In the genomic region with DNA sequence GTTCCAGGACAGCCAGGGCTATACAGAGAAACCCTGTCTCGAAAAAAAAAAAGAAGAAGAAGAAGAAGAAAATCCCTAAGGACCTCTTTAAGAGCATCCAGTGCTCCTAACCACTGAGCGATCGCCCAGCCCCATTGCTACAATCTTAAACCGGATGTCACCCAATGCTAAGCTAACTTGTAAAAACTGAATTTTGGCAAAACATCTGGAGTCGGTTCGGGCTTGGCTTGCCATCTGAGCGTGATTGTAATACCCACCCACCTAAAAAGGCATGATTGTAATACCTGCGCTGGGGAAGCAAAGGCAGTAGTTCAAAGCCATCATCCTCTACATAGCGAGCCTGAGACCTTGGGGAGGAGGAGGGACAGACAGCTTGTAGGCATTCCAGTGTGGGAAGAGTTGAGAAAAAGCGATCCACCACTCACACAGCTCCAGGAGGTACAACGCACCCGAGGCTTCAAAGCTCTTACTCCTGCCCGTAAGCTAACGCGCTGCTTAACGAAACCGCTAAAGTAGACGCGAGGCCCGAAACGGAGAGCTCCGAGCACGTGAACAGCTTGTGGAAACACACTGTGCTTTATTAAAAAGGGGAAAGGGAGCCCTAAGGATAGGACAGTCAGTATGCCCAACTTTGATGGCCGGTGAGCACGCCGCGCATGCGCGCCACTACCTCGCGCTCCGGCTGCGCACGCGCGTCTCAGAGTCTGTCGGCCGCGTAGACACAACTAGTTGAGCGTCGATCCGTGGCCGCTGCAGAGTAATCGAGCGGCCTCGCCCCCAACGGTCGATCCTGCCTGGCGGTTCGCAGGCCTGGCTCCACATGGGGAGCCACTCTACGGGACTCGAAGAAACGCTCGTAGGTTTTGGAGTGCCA, we compare ENCODE assay signal across 8 mouse cellular contexts. TPM values are rescaled to one million over a fixed set of nuclear protein-coding genes. Genes with fewer than 3 reads are reported as not detected.
DNase-seq lines count a peak whose midpoint lies in the region; ATAC-seq and TF ChIP-seq lines count a peak whose summit lies in the region.

TSS of gene Pomt1 (plus strand) at position 705 of the 874 bp plus-strand sequence.

- peak within 1 kb of the TSS; percentile 86 for H3K27ac ChIP-seq in heart, embryonic 12.5 days (ENCODE audit: poor library complexity, severe bottlenecking)
- H3K27ac ChIP-seq in kidney, postnatal 0 days: peak within 1 kb of the TSS; percentile 86
- peak within 1 kb of the TSS; percentile 88 for H3K27ac ChIP-seq in liver, embryonic 11.5 days (ENCODE audit: low read depth, low read length)
- peak within 1 kb of the TSS; percentile 92 for H3K27ac ChIP-seq in stomach, embryonic 14.5 days (ENCODE audit: low read length)

- H3K27me3 ChIP-seq in C2C12 (ENCODE audit: control insufficient read depth, insufficient read depth, insufficient read length): no peaks in the 10 kb centered on the region
- H3K27me3 ChIP-seq in erythroblast, embryonic 14.5 days (ENCODE audit: control insufficient read depth): no peaks in the 10 kb centered on the region
- H3K27me3 ChIP-seq in heart, embryonic 12.5 days (replicated peaks): no peaks in the 10 kb centered on the region
- H3K27me3 ChIP-seq in kidney, postnatal 0 days (ENCODE audit: insufficient read depth, low read length): no peaks in the 10 kb centered on the region
- H3K27me3 ChIP-seq in liver, embryonic 11.5 days (replicated peaks; ENCODE audit: control insufficient read depth, insufficient read depth, low read length): no peaks in the 10 kb centered on the region
- no peaks in the 10 kb centered on the region for H3K27me3 ChIP-seq in stomach, embryonic 14.5 days (ENCODE audit: control insufficient read depth, insufficient read depth, low read length)

- TF ChIP-seq CTCF in C2C12 (IDR thresholded peaks at IDR 0.05; ENCODE audit: control insufficient read depth, insufficient read depth, insufficient read length): no peak
- TF ChIP-seq CTCF in brain, embryonic 14.5 days (IDR thresholded peaks at IDR 0.05; ENCODE audit: borderline replicate concordance, extremely low read depth, insufficient read depth, insufficient read length): no peak
- TF ChIP-seq CTCF in kidney, postnatal 0 days (IDR thresholded peaks at IDR 0.05; ENCODE audit: low read depth): peak; percentile 19; the same call in 1 of the 2 replicates

- H3K9me3 ChIP-seq in erythroblast, embryonic 14.5 days (ENCODE audit: control insufficient read depth, low read length): no peaks in the 10 kb centered on the region
- no peaks in the 10 kb centered on the region for H3K9me3 ChIP-seq in heart, embryonic 12.5 days (replicated peaks)
- H3K9me3 ChIP-seq in kidney, postnatal 0 days (replicated peaks; ENCODE audit: low read length): no peaks in the 10 kb centered on the region
- no peaks in the 10 kb centered on the region for H3K9me3 ChIP-seq in liver, embryonic 11.5 days (ENCODE audit: control insufficient read depth, low read length)
- H3K9me3 ChIP-seq in stomach, embryonic 14.5 days (ENCODE audit: control insufficient read depth, low read depth, low read length): no peaks in the 10 kb centered on the region

- peak; percentile 31; the same call in 1 of the 2 replicates for TF ChIP-seq POLR2A in brain, embryonic 14.5 days (IDR thresholded peaks at IDR 0.05; ENCODE audit: borderline replicate concordance, extremely low read depth, insufficient read depth, insufficient read length, poor library complexity, severe bottlenecking)

- H3K9ac ChIP-seq in heart, embryonic 12.5 days: peak within 1 kb of the TSS; percentile 75
- H3K9ac ChIP-seq in kidney, postnatal 0 days (ENCODE audit: low read depth, low read length): peak within 1 kb of the TSS; percentile 75
- peak within 1 kb of the TSS; percentile 79 for H3K9ac ChIP-seq in liver, embryonic 11.5 days (ENCODE audit: low read depth, low read length)
- peak within 1 kb of the TSS; percentile 61 for H3K9ac ChIP-seq in stomach, embryonic 14.5 days (replicated peaks; ENCODE audit: low read depth, low read length)

- H3K36me3 ChIP-seq in C2C12 (ENCODE audit: control insufficient read depth, insufficient read depth): peaks cover 36% of the 10 kb centered on the region
- peaks cover 45% of the 10 kb centered on the region for H3K36me3 ChIP-seq in erythroblast, embryonic 14.5 days (ENCODE audit: control insufficient read depth)
- H3K36me3 ChIP-seq in heart, embryonic 12.5 days: peaks cover 39% of the 10 kb centered on the region
- peaks cover 24% of the 10 kb centered on the region for H3K36me3 ChIP-seq in kidney, postnatal 0 days (ENCODE audit: insufficient read depth, low read length)
- H3K36me3 ChIP-seq in liver, embryonic 11.5 days (ENCODE audit: control insufficient read depth, insufficient read depth, low read length): peaks cover 20% of the 10 kb centered on the region
- H3K36me3 ChIP-seq in stomach, embryonic 14.5 days (ENCODE audit: control insufficient read depth, insufficient read depth, low read length): peaks cover 34% of the 10 kb centered on the region

- peak within 1 kb of the TSS; percentile 90 for H3ac ChIP-seq in C2C12 (ENCODE audit: control insufficient read depth, insufficient read length, low read depth)

- WGBS in heart, embryonic 12.5 days: under 1% methylated on average over 54 of the region's 54 CpGs
- WGBS in kidney, postnatal 0 days: under 1% methylated on average over 54 of the region's 54 CpGs
- under 1% methylated on average over 54 of the region's 54 CpGs for WGBS in liver, embryonic 11.5 days
- WGBS in stomach, embryonic 14.5 days: under 1% methylated on average over 54 of the region's 54 CpGs

- peak within 1 kb of the TSS; percentile 89 for H3K4me2 ChIP-seq in heart, embryonic 12.5 days
- peak within 1 kb of the TSS; percentile 93 for H3K4me2 ChIP-seq in kidney, postnatal 0 days (ENCODE audit: low read length)
- peak within 1 kb of the TSS; percentile 92 for H3K4me2 ChIP-seq in liver, embryonic 11.5 days
- H3K4me2 ChIP-seq in stomach, embryonic 14.5 days (replicated peaks; ENCODE audit: low read depth, low read length): peak within 1 kb of the TSS; percentile 76

- peak; percentile 98 for DNase-seq in brain, embryonic 14.5 days (ENCODE audit: low read depth)
- DNase-seq in kidney, postnatal 0 days (ENCODE audit: low spot score): peak; percentile 98
- peak; percentile 91 for DNase-seq in liver, embryonic 11.5 days (ENCODE audit: low spot score)
- peak; percentile 97 for DNase-seq in naive thymus-derived CD4-positive, alpha-beta T cell, adult 2 months (ENCODE audit: low read depth)

- H3K79me2 ChIP-seq in C2C12 (ENCODE audit: control insufficient read depth, insufficient read depth): peaks cover 14% of the 10 kb centered on the region

- peak within 1 kb of the TSS; percentile 80 for H3K4me3 ChIP-seq in C2C12 (ENCODE audit: insufficient read depth, poor library complexity, severe bottlenecking)
- peak within 1 kb of the TSS; percentile 95 for H3K4me3 ChIP-seq in erythroblast, embryonic 14.5 days (replicated peaks)
- H3K4me3 ChIP-seq in heart, embryonic 12.5 days: peak within 1 kb of the TSS; percentile 71
- peak within 1 kb of the TSS; percentile 46 for H3K4me3 ChIP-seq in kidney, postnatal 0 days (replicated peaks; ENCODE audit: low read depth, low read length)
- peak within 1 kb of the TSS; percentile 78 for H3K4me3 ChIP-seq in liver, embryonic 11.5 days (ENCODE audit: low read depth, low read length)
- H3K4me3 ChIP-seq in stomach, embryonic 14.5 days (ENCODE audit: low read depth, low read length): peak within 1 kb of the TSS; percentile 61

- peaks cover 42% of the 10 kb centered on the region for H3K4me1 ChIP-seq in erythroblast, embryonic 14.5 days (ENCODE audit: control insufficient read depth)
- H3K4me1 ChIP-seq in heart, embryonic 12.5 days (replicated peaks): peaks cover 25% of the 10 kb centered on the region
- H3K4me1 ChIP-seq in kidney, postnatal 0 days (replicated peaks; ENCODE audit: insufficient read depth, low read length): peaks cover 10% of the 10 kb centered on the region; the same call in 1 of the 2 replicates
- H3K4me1 ChIP-seq in liver, embryonic 11.5 days (replicated peaks; ENCODE audit: control insufficient read depth, insufficient read depth, low read length): peaks cover 12% of the 10 kb centered on the region
- H3K4me1 ChIP-seq in stomach, embryonic 14.5 days (ENCODE audit: control insufficient read depth, insufficient read depth, low read length): peaks cover 10% of the 10 kb centered on the region; the same call in 1 of the 2 replicates

- H3K79me3 ChIP-seq in C2C12 (ENCODE audit: low read depth): no peaks in the 10 kb centered on the region

- peak; percentile 86 for ATAC-seq in heart, embryonic 12.5 days (ENCODE audit: insufficient number of reproducible peaks, low FRiP score)
- ATAC-seq in kidney, postnatal 0 days (replicated peaks; ENCODE audit: low FRiP score, low read depth): peak; percentile 87
- ATAC-seq in liver, embryonic 11.5 days (replicated peaks; ENCODE audit: low FRiP score): peak; percentile 88
- ATAC-seq in stomach, embryonic 14.5 days (ENCODE audit: insufficient number of reproducible peaks, insufficient read depth, low FRiP score, low read depth): peak; percentile 85

TF ChIP-seq in C2C12, 6 proteins besides CTCF, POLR2A, EP300 and RAD21:
- TF ChIP-seq USF1 (IDR thresholded peaks at IDR 0.05; ENCODE audit: low read depth): no peak
- TF ChIP-seq MAX (IDR thresholded peaks at IDR 0.05): peak; percentile 86

RNA-seq across cellular contexts. Expression of gene Pomt1, which starts in this region (rescaled TPM):
- 12.9 TPM for polyA plus RNA-seq in C2C12 (2012; fragmentation: generic; extraction: Trizol)
- 46.4 and 48.7 TPM in 2 replicates for polyA plus RNA-seq in brain, embryonic 14.5 days (2012; rRNA removed)
- 0.79 and 1.2 TPM in 2 replicates for polyA plus RNA-seq in erythroblast, embryonic 14.5 days (2012)
- 16.6 and 18.3 TPM in 2 replicates for polyA plus RNA-seq in heart, embryonic 12.5 days (2016; fragmentation: Nextera tagmentation; extraction: Ambion mirVana)
- polyA plus RNA-seq in kidney, postnatal 0 days (2015; fragmentation: Nextera tagmentation; extraction: Ambion mirVana): 18.5 and 20.1 TPM in 2 replicates
- 35.7 and 37.1 TPM in 2 replicates for polyA plus RNA-seq in liver, embryonic 11.5 days (2014; fragmentation: Nextera tagmentation; extraction: Ambion mirVana)
- polyA plus RNA-seq in stomach, embryonic 14.5 days (2014; fragmentation: Nextera tagmentation; extraction: Ambion mirVana): 28.2 TPM in 2 replicates

Comparison
In these comparisons a context has a peak if more than half of its experiments do, and no peak if none do; other contexts are left out.
1. Peak in every context shown above with its lines: DNase-seq, ATAC-seq, H3K4me3 ChIP-seq and H3K27ac ChIP-seq.